Mouse (Mus musculus) ovary, postnatal 14 days (tissue): Measurements from ENCODE around the gene Cyp4a31.
"Not testable (repeated sequence)": the region's sequence is repeated elsewhere in the genome, so short reads cannot be mapped to it uniquely, and the experiment has no call there.

Experiments used
- DNase-seq: peaks from one replicate; pipeline ENCODE4 v3.0.0; 2022; ENCODE audit warnings: low spot score

The Cyp4a31 gene

DNA sequence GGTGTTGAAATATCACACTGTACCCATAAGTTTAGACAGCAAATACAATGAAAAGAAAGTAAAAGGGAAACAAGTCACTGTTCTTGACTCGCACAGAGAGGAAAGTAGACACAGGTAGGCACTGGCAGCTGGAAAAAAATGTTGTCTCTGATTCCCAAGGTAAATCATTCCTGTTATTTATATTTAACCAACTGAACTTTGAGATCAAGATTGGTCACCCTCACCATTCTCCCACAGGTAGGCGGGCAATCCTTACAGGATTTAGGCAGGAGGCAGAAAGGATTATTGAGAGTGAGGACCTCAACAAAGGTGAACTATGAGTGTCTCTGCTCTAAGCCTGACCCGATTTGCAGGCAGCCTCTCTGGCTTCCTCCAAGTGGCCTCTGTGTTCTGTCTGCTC is at the start of gene Cyp4a31:
Gene Cyp4a31 (plus strand): TSS at position 249 of the 400 bp plus-strand sequence.
- DNase-seq = no peak

DNA sequence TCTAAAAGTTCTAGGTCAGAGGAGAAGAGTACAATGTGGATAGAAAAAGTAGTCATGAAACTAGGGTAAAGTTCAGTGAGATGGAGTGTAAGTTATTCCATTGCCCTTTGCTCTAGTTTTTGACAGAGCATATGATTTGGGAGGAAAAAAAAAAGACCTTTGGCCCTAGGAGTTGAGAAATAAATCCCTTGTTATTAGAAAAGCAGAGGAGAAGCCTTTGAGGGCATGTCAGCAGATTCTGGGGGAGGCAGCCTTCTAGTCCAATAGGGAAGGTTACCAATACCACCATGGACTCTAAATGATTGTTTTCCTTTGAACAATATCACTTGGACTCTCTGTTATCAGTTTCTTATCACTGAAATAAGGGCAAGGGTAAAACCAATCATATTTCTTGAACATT is 49.5 kb upstream of the Cyp4a31 start:
- DNase-seq = not testable (repeated sequence)

DNA sequence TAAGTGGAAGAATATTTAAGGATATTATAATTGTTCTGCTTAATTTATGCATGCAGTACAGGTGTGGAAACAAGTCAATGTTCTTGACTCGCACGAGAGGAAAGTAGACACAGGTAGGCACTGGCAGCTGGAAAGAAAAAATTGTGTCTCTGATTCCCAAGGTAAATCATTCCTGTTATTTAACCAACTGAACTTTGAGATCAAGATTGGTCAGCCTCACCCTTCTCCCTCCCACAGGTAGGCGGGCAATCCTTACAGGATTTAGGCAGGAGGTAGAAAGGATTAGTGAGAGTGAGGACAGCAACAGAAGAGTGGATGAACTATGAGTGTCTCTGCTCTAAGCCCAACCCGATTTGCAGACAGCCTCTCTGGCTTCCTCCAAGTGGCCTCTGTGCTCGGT is 45.4 kb upstream of the Cyp4a31 start, which contains the start of gene Cyp4a10:
Gene Cyp4a10 (plus strand): TSS at position 265 of the 400 bp plus-strand sequence.
- DNase-seq = not testable (repeated sequence)

DNA sequence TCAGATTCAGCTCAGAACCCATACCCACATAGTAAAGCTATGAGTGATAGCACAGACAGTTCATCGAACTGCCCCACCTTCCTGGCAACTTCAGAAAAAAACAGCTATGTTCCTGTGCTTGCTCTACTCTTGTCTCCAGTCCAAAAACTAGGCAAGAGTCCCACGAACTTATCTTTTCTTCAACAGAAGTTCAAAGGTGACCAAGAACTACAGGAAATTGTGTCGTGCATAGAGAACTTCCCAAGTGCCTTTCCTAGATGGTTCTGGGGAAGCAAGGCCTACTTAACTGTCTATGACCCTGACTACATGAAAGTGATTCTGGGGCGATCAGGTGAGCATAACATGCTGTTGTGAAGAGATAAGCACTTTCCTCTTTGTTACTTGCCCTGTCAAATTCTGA is 44.0 kb upstream of the Cyp4a31 start:
- DNase-seq = no peak

DNA sequence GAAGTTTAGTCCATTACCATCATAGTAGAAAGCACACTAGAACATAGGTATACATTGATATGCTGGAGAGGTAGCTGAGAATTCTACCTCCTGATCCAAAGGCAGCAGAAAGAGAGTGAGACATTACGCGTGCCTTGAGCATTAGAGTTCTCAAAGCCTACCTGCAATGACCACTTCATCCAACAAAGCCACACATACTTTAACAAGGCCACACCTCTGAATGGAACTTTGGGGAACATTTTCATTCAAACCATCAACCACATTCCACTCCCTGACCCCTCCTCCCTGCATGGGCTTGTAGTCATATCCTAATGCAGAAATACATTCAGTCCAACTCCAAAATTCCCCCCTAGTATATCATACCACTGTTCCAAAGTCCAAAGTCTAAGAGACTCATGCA is 41.7 kb upstream of the Cyp4a31 start:
- no peak for DNase-seq

DNA sequence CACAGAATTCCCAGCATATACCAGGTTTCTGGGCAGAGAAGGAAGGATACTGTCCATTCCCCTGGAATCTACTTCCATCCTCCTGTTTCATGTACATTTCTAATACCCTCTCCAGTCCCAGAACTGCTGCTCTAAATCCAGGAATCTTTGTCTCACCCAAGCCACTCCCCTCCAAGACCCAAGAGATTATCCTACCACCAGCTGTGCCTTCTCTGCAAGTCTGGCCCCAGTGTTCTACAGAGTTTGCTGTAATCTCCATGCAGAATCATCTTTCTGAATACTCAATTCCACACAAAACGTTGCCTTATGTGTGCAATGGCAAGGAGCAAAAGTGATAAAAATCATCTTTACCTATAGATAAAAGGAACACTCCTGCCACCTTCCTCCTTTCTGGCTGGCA is 18.3 kb upstream of the Cyp4a31 start:
- no peak for DNase-seq

DNA sequence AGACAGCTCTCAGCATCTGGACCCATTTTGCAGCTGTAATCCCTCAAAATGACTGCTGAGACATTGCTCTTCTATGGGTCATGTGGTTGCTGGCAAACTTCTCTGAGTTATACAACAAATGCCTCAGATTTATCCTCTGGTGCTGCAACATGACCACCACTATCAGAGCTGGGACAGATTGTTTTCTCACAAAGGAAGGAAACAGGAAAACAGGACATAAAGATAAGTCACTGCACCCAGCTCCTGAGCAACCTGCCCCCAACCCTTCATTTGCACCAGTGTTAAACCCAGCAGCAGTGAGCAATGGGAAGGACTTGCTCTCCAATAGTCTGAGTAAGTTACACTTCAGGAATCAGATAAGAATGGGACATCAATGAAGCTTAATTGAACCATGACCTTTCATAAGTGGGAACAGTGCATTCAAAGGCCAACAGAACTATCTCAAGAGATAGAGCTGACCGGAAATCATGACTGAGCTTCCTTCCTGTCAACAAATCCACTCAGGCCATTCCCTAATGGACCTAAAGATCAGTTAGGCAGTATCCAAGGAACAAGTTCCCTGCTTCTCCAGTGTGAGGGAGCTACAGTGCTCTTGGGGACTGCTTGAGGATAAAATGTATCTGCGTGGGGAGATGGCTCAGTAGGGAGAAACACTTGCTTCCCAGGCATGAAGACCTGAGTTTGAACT is 17.2 kb upstream of the Cyp4a31 start:
- no peak for DNase-seq

DNA sequence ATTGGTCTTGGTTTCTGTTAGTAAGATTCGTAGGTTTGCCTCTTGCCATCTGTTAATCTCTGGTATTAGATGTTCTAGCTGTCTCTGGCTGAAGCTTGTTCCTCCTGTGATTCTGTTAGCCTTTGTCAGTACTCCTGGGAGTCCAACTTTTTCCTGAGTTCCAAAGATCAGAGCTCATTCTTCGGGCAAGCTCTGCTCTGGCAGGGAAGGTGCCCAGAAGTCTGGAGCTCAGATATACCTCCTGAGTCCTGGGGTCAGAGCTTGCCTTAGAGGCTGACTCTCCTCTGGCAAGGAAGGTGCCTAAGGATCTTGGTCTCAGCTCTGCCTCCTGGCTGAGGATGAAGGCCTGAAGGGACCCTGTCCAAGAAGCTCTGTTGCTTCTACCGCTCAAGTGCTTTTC is 10.7 kb upstream of the Cyp4a31 start:
- DNase-seq = no peak

DNA sequence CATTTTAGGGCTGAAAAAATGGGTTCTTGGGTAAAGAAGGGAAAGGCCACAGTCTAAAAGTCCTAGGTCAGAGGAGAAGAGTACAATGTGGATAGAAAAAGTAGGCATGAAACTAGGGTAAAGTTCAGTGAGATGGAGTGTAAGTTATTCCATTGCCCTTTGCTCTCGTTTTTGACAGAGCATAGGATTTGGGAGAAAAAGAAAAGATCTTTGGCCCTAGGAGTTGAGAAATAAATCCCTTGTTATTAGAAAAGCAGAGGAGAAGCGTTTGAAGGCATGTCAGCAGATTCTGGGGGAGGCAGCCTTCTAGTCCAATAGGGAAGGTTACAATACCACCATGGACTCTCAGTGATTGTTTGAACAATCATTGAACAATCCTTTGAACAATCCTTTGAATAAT is 7.9 kb upstream of the Cyp4a31 start:
- DNase-seq = no peak

DNA sequence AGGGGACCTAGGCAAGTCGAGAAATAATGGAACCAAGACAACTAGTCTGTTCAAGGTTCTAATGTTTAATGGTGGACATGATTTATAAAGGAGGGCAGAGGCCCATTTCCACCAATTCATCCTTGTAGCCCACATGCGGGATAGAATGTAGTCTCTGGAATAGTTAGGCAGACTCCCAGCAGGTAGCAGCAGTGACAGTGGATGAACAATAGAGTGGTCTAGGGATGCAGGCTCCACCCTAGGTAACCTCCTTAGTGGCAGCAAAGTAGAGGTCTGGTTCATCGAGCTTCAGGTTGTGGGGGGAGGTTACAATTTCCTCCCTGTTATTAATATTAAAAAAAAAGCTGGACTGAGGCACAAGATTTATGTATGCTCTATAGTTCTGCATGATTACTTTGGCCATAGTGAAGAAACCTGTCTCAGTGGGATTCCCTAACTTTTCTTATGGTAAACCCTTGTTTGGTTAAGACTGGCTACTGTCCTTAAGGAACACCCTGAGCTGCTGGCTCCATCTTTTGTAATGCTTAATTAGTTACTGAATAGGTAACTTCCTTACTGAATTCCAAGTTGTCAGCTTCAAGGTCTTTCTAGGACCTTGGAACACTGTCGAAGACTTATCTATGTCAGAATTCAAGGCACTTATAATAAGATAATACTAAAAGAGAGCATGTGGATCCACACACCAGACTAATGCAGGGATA is 5.4 kb upstream of the Cyp4a31 start:
- DNase-seq = no peak

DNA sequence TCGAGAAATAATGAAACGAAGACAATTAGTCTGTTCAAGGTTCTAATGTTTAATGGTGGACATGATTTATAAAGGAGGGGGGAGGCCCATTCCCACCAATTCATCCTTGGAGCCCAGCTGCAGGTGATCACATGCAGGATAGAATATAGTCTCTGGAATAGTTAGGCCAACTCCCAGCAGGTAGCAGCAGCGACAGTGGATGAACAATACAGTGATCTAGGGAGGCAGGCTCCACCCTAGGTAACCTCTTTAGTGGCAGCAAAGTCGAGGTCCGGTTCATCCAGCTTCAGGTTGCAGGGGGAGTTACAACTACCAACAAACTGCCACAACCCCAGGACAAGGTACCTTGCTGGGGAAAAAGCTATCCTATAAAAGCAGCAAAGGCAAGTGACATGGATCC is 2.2 kb upstream of the Cyp4a31 start:
- not testable (repeated sequence) for DNase-seq

DNA sequence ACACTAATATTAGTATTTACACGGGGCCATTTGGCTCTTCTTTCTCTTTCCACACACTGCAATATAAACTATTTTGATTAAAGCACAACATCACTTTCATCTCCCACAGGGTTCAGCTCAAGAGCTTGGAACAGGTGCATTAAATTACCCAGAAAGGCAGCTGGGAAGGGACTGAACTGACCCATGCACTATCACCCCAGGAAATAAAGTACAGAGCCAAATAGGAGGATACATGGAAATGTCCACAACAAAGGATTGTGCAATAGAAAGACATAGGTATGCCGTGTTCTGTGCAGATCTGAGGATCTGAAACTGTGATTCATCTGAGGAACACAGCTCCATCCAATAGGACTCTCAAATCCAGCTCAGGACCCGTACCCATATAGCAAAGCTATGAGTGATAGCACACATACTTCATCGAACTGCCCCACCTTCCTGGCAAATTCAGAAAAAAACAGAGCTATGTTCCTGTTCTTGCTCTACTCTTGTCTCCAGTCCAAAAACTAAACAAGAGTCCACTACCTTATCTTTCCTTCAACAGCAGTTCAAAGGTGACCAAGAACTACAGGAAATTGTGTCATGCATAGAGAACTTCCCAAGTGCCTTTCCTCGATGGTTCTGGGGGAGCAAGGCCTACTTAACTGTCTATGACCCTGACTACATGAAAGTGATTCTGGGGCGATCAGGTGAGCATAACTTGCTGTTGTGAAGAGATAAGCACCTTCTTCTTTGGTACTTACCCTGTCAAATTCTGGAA is 1.2 kb downstream of the Cyp4a31 start:
- DNase-seq = not testable (repeated sequence)

DNA sequence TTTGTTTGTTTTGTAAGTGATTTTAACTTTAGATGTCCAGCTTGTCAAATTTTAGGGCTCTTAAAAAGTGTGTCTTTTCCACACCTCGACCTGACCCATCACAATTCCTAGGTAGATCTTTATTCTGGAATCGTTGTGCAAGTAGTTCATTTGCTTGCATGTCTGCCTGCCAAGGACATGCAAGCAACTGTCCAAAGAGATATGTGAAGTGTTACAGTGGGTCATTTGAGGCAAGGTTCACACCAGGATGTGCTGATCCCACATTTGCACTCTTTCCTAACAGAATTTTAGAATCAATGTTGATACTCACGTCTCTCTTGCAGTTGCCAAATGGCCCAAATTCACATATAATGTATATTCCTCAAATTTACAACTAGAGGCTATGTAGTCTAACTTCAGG is 11.8 kb downstream of the Cyp4a31 start:
- DNase-seq = no peak

DNA sequence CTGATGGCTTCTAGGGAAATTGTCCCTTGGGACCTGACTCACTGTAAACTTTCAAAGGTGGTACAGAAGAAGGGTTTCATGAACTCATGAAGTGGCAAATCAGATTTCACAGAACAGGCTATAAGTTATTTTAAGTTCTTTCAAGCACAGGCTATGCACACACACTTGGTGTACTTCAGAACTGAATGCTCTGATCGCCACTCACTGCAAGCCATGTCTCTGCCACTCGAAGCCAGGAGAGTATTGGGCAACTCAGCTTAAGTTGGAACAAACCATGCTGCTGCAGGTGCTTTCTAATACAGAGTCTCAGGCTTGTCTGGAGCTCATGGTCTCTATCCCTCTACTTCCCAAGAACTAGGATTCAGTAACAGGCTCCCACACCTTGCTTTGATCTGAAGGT is 12.3 kb downstream of the Cyp4a31 start:
- no peak for DNase-seq

DNA sequence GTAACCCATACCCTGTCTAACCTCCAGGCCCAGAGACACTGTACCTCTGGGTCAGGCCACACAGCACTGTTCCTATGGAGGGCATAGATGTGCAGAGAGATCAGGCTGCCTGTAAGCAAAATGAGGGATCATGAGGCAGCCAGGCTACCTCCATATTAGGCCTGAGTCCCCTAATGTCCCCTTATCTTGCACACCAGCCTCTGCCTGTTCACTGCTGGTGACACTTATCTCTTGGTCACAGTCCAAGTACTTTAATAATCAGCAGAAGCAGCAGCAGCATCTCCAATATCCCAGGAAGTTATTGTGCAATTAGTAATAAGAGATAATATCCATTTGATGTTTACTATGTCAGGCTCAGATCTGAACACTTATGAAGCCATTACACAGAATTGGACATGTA is 19.6 kb downstream of the Cyp4a31 start:
- no peak for DNase-seq

DNA sequence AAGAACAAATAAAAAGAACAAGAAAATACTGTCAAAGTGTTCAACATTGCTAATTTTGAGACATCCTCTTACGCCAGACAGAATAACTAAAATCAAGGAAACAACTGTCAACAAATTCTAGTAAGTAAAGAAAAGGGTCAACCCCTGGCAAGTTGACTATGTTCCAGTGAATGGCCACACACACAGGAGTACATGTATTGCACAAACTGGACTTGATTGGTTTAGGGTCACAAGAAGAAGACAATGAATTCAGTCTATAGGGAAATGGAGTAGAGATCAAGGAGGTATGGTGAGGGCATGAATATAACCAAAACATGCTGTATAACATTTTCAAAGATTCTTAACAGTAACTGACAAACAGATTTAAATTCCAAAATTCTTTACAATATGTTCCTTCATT is 32.9 kb downstream of the Cyp4a31 start:
- no peak for DNase-seq

DNA sequence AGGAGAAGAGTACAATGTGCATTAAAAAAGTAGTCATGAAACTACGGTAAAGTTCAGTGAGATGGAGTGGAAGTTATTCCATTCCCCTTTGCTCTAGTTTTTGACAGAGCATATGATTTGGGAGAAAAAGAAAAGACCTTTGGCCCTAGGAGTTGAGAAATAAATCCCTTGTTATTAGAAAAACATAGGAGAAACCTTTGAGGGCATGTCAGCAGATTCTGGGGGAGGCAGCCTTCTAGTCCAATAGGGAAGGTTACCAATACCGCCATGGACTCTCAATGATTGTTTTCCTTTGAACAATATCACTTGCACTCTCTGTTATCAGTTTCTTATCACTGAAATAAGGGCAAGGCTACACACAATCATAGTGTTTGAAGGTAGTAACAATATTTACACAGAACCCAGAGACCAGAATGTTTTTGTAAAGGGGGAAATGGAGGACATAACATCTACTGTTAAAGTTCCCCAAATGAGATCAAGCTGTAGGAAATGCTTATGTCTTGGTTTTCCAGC is 33.4 kb downstream of the Cyp4a31 start:
- DNase-seq = no peak

DNA sequence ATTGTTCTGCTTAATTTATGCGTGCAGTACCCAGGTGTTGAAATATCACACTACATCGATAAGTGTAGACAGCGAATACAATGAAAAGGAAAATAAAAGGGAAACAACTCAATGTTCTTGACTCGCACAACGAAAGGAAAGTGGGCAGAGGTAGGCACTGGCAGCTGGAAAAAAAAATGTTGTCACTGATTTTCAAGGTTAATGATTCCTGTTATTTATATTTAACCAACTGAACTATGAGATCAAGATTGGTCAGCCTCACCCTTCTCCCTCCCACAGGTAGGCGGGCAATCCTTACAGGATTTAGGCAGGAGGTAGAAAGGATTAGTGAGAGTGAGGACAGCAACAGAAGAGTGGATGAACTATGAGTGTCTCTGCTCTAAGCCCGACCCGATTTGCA is 37.2 kb downstream of the Cyp4a31 start, which contains the start of gene Cyp4a32:
Gene Cyp4a32 (plus strand): TSS at position 359 of the 400 bp plus-strand sequence.
- DNase-seq = not testable (repeated sequence)

DNA sequence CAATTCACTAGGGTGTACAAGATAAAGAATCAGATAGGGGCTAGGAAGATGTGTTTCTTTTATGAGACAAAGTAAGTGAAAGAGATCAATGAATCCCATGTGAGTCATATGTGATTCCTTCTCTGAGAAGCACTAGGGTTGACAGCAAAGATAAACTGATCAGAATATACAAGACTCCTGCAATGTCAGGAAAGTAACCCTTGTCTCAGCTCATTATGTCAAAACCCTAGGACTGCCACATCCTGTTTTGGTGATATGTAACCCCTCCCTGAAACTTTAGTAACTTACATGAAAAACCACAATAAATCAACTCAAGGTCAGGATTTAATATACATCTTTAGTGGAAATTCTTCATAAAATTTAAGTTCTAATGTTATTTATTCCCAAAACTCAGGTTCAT is 50.6 kb downstream of the Cyp4a31 start:
- no peak for DNase-seq

DNA sequence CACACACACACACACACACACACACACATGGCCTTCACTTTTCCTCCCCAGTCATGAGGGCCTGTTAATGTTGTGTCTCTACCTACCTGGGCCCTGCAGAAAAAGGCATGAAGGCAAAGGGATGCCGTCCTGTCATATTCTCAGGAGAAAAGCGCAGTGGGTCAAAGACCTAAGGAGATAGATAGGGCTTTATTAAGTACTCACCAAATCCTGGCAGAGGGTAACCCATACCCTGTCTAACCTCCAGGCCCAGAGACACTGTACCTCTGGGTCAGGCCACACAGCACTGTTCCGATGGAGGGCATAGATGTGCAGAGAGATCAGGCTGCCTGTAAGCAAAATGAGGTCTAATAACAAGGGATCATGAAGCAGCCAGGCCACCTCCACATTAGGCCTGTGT is 62.1 kb downstream of the Cyp4a31 start:
- not testable (repeated sequence) for DNase-seq
